ENCODE assay signal across 9 mouse cellular contexts in genomic region chr17:64558994-64559540, GRCm38 (mm10). TPM values are rescaled to one million over a fixed set of nuclear protein-coding genes. Genes with fewer than 3 reads are reported as not detected.
DNase-seq lines count a peak whose midpoint lies in the region; ATAC-seq and TF ChIP-seq lines count a peak whose summit lies in the region.
"Had no signal": no experiment of that assay in that cellular context is flagged by ENCODE, and none has a peak within 500 bp of the region (broad histone marks: within the 10 kb centered on the region; RNA-seq: fewer than 3 reads in every experiment).

No protein-coding gene starts in this region.

- peaks cover 7% of the 10 kb centered on the region for H3K4me1 ChIP-seq in heart, embryonic 12.5 days (replicated peaks)
- peaks cover 2% of the 10 kb centered on the region for H3K4me1 ChIP-seq in ES-Bruce4 (ENCODE audit: control insufficient read depth, insufficient read depth, low read length)
- H3K4me1 ChIP-seq in embryonic facial prominence, embryonic 14.5 days (ENCODE audit: control insufficient read depth, insufficient read depth, low read length), result no peaks in the 10 kb centered on the region

- no peak for TF ChIP-seq CTCF in ES-Bruce4 (IDR thresholded peaks at IDR 0.05; ENCODE audit: low read depth, low read length)

- no peaks in the 10 kb centered on the region for H3K27me3 ChIP-seq in heart, embryonic 12.5 days (replicated peaks)
- no peaks in the 10 kb centered on the region for H3K27me3 ChIP-seq in ES-Bruce4 (ENCODE audit: control insufficient read depth, insufficient read depth, low read length, poor library complexity, severe bottlenecking)
- no peaks in the 10 kb centered on the region for H3K27me3 ChIP-seq in embryonic facial prominence, embryonic 14.5 days (replicated peaks; ENCODE audit: control insufficient read depth, insufficient read depth, low read length)
- H3K27me3 ChIP-seq: CH12.LX had no signal

- H3K9me3 ChIP-seq in heart, embryonic 12.5 days (replicated peaks), result no peaks in the 10 kb centered on the region
- H3K9me3 ChIP-seq in ES-Bruce4 (replicated peaks; ENCODE audit: control insufficient read depth, insufficient read depth, low read length, poor library complexity, severe bottlenecking), result no peaks in the 10 kb centered on the region; the same call in 1 of the 2 replicates
- no peaks in the 10 kb centered on the region for H3K9me3 ChIP-seq in embryonic facial prominence, embryonic 14.5 days (ENCODE audit: control insufficient read depth, low read length)

- WGBS in heart, embryonic 12.5 days, result 13% methylated on average over 4 of the region's 4 CpGs
- WGBS in embryonic facial prominence, embryonic 14.5 days, result 10% methylated on average over 4 of the region's 4 CpGs

- intact Hi-C loops in left cerebral cortex, postnatal 36 days (cut with DNase I), result no loop called here

- TF ChIP-seq POLR2A in ES-Bruce4 (IDR thresholded peaks at IDR 0.05; ENCODE audit: insufficient read depth, low read length), result no peak

- no peaks in the 10 kb centered on the region for H3K36me3 ChIP-seq in heart, embryonic 12.5 days
- no peaks in the 10 kb centered on the region for H3K36me3 ChIP-seq in ES-Bruce4 (ENCODE audit: control insufficient read depth, insufficient read depth, low read length, poor library complexity, severe bottlenecking)
- H3K36me3 ChIP-seq in embryonic facial prominence, embryonic 14.5 days (ENCODE audit: control insufficient read depth, insufficient read depth, low read length), result no peaks in the 10 kb centered on the region

- H3K27ac ChIP-seq in heart, embryonic 12.5 days (ENCODE audit: poor library complexity, severe bottlenecking), result no peak overlapping the region
- peak overlapping the region; percentile 76; the same call in 1 of the 2 replicates for H3K27ac ChIP-seq in ES-Bruce4 (ENCODE audit: insufficient read depth, low read length)
- peak overlapping the region; percentile 68; the same call in 1 of the 2 replicates for H3K27ac ChIP-seq in embryonic facial prominence, embryonic 14.5 days (replicated peaks; ENCODE audit: low read depth, low read length)

- ATAC-seq in heart, embryonic 12.5 days (ENCODE audit: insufficient number of reproducible peaks, low FRiP score), result no peak
- ATAC-seq in embryonic facial prominence, embryonic 14.5 days (ENCODE audit: low read depth), result peak; percentile 87

- H3K9ac ChIP-seq in heart, embryonic 12.5 days, result no peak overlapping the region
- no peak overlapping the region for H3K9ac ChIP-seq in ES-Bruce4 (ENCODE audit: low read depth, poor library complexity, severe bottlenecking)
- no peak overlapping the region for H3K9ac ChIP-seq in embryonic facial prominence, embryonic 14.5 days (ENCODE audit: low read depth, low read length)

- H3K4me3 ChIP-seq in heart, embryonic 12.5 days, result no peak overlapping the region; the same call in 1 of the 2 replicates
- no peak overlapping the region for H3K4me3 ChIP-seq in ES-Bruce4 (ENCODE audit: low read depth, low read length)
- no peak overlapping the region; the same call in 1 of the 2 replicates for H3K4me3 ChIP-seq in embryonic facial prominence, embryonic 14.5 days (ENCODE audit: low read depth, low read length)

- no peak for DNase-seq in heart, adult 8-10 months (ENCODE audit: low spot score)
- DNase-seq in embryonic facial prominence, embryonic 14.5 days (ENCODE audit: low spot score), result peak; percentile 88
- peak; percentile 22 for DNase-seq in liver
- DNase-seq in cerebellum, postnatal 10 days, result no peak
- no peak for DNase-seq in left cerebral cortex, postnatal 36 days (ENCODE audit: low spot score in 2 of 2)
- no peak for DNase-seq in urinary bladder, postnatal 4 days (ENCODE audit: low spot score in 2 of 2)

- TF ChIP-seq EP300 in ES-Bruce4 (IDR thresholded peaks at IDR 0.05; ENCODE audit: insufficient read depth, low read depth, low read length), result peak; percentile 71

- H3K4me2 ChIP-seq in heart, embryonic 12.5 days, result peak overlapping the region; percentile 41
- H3K4me2 ChIP-seq in embryonic facial prominence, embryonic 14.5 days (ENCODE audit: low read depth, low read length), result peak overlapping the region; percentile 31

RNA-seq across cellular contexts. Expression of gene Man2a1, which starts 41.5 kb away (rescaled TPM):
- 5.3 and 7.2 TPM in 2 replicates for polyA plus RNA-seq in heart, embryonic 12.5 days (2016; fragmentation: Nextera tagmentation; extraction: Ambion mirVana)
- 10 to 100 TPM; 13.3 to 19.1 (median 15.7) TPM for total RNA-seq in heart, adult 8-10 months (2022)
- 53.4 and 53.8 TPM in 2 replicates for polyA plus RNA-seq in ES-Bruce4 (2011; ENCODE audit: insufficient read depth, insufficient read length, low read depth, missing spikeins)
- 10.5 and 12.8 TPM in 2 replicates for polyA plus RNA-seq in embryonic facial prominence, embryonic 14.5 days (2014; fragmentation: Nextera tagmentation; extraction: Ambion mirVana)
- total RNA-seq in left cerebral cortex, postnatal 36 days (2021), result 10 to 100 TPM; 20.4 to 21.2 TPM

Comparison
In these comparisons a context has a peak if more than half of its experiments do, and no peak if none do; other contexts are left out.
1. DNase-seq: peak in embryonic facial prominence, embryonic 14.5 days (single experiment) and liver (single experiment); none in heart, adult 8-10 months (single experiment), cerebellum, postnatal 10 days (0 of 2), left cerebral cortex, postnatal 36 days (0 of 2) and urinary bladder, postnatal 4 days (0 of 2).